Mouse (Mus musculus): ENCODE data around the gene Gm19426. TPM values are rescaled to one million over a fixed set of nuclear protein-coding genes. Genes with fewer than 3 reads are reported as not detected.
A peak's percentile ranks its signal among the peaks of the same experiment; 100 is the strongest.

The Gm19426 gene
- polyA plus RNA-seq, 1 experiment from 2014 or later: 2.2 TPM

DNA sequence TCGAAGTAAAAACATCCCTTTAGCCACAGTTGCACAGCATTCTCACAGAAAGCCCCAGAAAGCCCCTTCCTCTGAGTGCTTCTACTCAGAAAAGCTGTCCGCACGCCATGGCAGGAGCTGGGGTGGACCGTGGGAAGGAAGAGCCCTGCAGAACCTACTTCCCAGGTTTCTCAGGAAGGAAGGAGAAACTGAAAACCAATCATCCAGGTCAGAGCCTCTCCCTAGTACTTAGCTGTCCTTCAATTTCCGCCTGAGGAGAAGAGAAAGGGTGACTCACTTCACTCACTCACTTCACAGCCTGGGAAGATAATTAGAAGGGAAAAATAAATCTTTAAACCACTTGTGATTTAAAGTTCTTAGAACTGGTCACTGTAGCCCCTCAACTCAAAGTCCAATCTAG lies 39.1 kb downstream of the Gm19426 start:
- Histone ChIP-seq H3K27ac (no peak overlapping the region), H3K36me3 (peaks cover 84% of the 10 kb centered on the region), H3K9me3 (replicated peaks) (no peaks in the 10 kb centered on the region), H3K27me3 (no peaks in the 10 kb centered on the region), H3K4me1 (replicated peaks) (peaks cover 47% of the 10 kb centered on the region), H3K9ac (no peak overlapping the region), H3K4me2 (no peak overlapping the region), H3K4me3 (replicated peaks) (no peak overlapping the region)
- DNase-seq (no peak), ATAC-seq (ENCODE audit: low read depth) (no peak)
- WGBS (ENCODE audit: insufficient replicate concordance): 65% methylated on average over 5 of the region's 5 CpGs

DNA sequence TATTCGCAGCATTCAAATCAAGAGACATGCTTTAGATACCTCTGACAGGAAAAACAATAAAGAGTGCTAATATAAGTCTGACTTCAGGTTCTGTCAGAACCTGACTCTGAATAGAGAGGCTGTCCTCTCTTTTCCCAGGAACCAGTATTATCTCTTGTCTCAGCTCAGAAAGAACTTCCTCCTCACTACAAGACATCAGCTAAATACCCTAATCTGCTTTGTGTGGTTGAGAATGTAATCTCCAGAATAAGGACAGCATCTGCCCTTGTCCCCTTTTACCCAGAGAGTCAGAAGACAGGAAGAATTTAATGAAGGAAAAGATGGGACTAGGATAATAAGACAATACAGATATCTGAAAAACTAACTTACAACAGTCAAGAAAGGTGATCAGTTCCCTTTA lies 40.0 kb downstream of the Gm19426 start:
- peak; percentile 34 for ATAC-seq (ENCODE audit: low read depth)
- peaks cover 84% of the 10 kb centered on the region for H3K36me3 ChIP-seq

DNA sequence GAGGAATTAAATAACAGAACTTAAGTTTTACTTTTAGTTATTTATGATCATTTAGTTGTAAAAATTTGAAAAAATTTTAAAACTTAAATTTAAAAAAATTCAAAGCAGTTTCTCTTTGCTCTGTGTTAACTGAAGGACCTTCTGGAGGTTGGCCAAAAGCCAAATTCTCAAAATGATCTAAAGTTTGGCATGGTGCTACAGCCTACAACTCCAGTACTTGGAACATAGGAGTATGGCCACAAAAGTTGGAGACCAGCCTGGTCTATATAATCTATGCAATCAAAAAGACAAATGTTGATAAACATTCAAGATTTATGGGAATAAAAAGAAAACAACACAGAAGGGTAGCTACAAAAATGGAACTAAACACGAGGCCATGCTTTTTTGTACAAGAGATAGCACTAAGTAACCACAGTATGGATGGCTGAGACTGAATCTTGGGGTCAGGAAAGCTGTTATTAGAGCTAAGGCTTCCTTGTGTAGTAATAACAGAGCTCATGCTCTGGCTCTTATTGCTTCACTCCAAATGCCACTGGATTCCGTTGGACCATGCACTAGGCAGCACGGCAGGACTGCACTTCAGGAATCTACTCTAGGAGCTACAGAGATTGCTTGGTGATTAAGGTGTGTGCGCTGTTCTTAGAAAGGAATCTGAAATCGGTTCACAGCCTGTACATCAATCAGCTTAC lies 48.3 kb downstream of the Gm19426 start:
- Histone ChIP-seq H3K4me2 (no peak overlapping the region), H3K4me1 (replicated peaks) (no peaks in the 10 kb centered on the region), H3K36me3 (peaks cover 84% of the 10 kb centered on the region), H3K27ac (no peak overlapping the region), H3K4me3 (replicated peaks) (no peak overlapping the region), H3K9ac (no peak overlapping the region), H3K27me3 (no peaks in the 10 kb centered on the region), H3K9me3 (replicated peaks) (no peaks in the 10 kb centered on the region)
- WGBS (ENCODE audit: insufficient replicate concordance): 86% methylated on average over 5 of the region's 5 CpGs
- no peak for DNase-seq
- ATAC-seq (ENCODE audit: low read depth): no peak

More for the DNA sequence above, 40.0 kb downstream of the Gm19426 start:
- Histone ChIP-seq H3K9ac (no peak overlapping the region), H3K27ac (no peak overlapping the region; the same call in 1 of the 2 replicates), H3K4me1 (replicated peaks) (peaks cover 39% of the 10 kb centered on the region), H3K27me3 (no peaks in the 10 kb centered on the region), H3K4me2 (no peak overlapping the region), H3K4me3 (replicated peaks) (no peak overlapping the region), H3K9me3 (replicated peaks) (no peaks in the 10 kb centered on the region)
- DNase-seq: no peak
- 56% methylated on average over 1 of the region's 1 CpGs for WGBS (ENCODE audit: insufficient replicate concordance)

MicroRNAs within 50 kb of the gene (microRNA counts, 519-probe panel; counts per million panel counts)
- 7,226 counts per million, percentile 93 among the panel's probes with 10 or more counts for microRNA mmu-miR-130a

Small RNA genes within 50 kb of the gene (microRNA-seq; reads per million reads assigned to microRNA genes)
- 26,985 reads per million, percentile 98 among the genes with 10 or more reads in this experiment for gene Mir130a

Other genes with a start within 250 kb of the Gm19426 start
- 10.8 and 16.7 TPM in 2 replicates for gene Ctnnd1, start 92.9 kb downstream of the Gm19426 start, polyA plus RNA-seq (2015; fragmentation: Nextera tagmentation; extraction: Ambion mirVana)
- 0.03 and 0.06 TPM in 2 replicates for gene Btbd18, start 84.6 kb downstream of the Gm19426 start, polyA plus RNA-seq (2015; fragmentation: Nextera tagmentation; extraction: Ambion mirVana)
- gene Selenoh, start 72.9 kb downstream of the Gm19426 start, polyA plus RNA-seq (2015; fragmentation: Nextera tagmentation; extraction: Ambion mirVana): 143 and 145 TPM in 2 replicates
- not detected in 2 replicates for gene Gm28635, start 65.6 kb downstream of the Gm19426 start, polyA plus RNA-seq (2015; fragmentation: Nextera tagmentation; extraction: Ambion mirVana)
- gene Med19, start 65.3 kb downstream of the Gm19426 start, polyA plus RNA-seq (2015; fragmentation: Nextera tagmentation; extraction: Ambion mirVana): 22.8 and 26.2 TPM in 2 replicates
- 77.9 and 83.4 TPM in 2 replicates for gene Tmx2, start 64.5 kb downstream of the Gm19426 start, polyA plus RNA-seq (2015; fragmentation: Nextera tagmentation; extraction: Ambion mirVana)
- gene Zdhhc5, start 28.5 kb downstream of the Gm19426 start, polyA plus RNA-seq (2015; fragmentation: Nextera tagmentation; extraction: Ambion mirVana): 15.8 and 22.4 TPM in 2 replicates
- gene Clp1, start 16.3 kb downstream of the Gm19426 start, polyA plus RNA-seq (2015; fragmentation: Nextera tagmentation; extraction: Ambion mirVana): 60.3 and 69.1 TPM in 2 replicates
- 57.8 and 64.2 TPM in 2 replicates for gene Ypel4, start 9.6 kb downstream of the Gm19426 start, polyA plus RNA-seq (2015; fragmentation: Nextera tagmentation; extraction: Ambion mirVana)
- 34.0 and 39.6 TPM in 2 replicates for gene Serping1, start 31.8 kb upstream of the Gm19426 start, polyA plus RNA-seq (2015; fragmentation: Nextera tagmentation; extraction: Ambion mirVana)
- gene Ube2l6, start 55.2 kb upstream of the Gm19426 start, polyA plus RNA-seq (2015; fragmentation: Nextera tagmentation; extraction: Ambion mirVana): 404 and 444 TPM in 2 replicates
- gene Smtnl1, start 79.0 kb upstream of the Gm19426 start, polyA plus RNA-seq (2015; fragmentation: Nextera tagmentation; extraction: Ambion mirVana): 0.23 and 0.24 TPM in 2 replicates
- 46.8 and 51.5 TPM in 2 replicates for gene Timm10, start 83.3 kb upstream of the Gm19426 start, polyA plus RNA-seq (2015; fragmentation: Nextera tagmentation; extraction: Ambion mirVana)
- 138 and 178 TPM in 2 replicates for gene Slc43a1, start 95.2 kb upstream of the Gm19426 start, polyA plus RNA-seq (2015; fragmentation: Nextera tagmentation; extraction: Ambion mirVana)
- gene Rtn4rl2, start 143.1 kb upstream of the Gm19426 start, polyA plus RNA-seq (2015; fragmentation: Nextera tagmentation; extraction: Ambion mirVana): not detected in 2 replicates
- 120 and 129 TPM in 2 replicates for gene Slc43a3, start 192.9 kb upstream of the Gm19426 start, polyA plus RNA-seq (2015; fragmentation: Nextera tagmentation; extraction: Ambion mirVana)
- gene Prg2, start 236.8 kb upstream of the Gm19426 start, polyA plus RNA-seq (2015; fragmentation: Nextera tagmentation; extraction: Ambion mirVana): 59.8 and 60.0 TPM in 2 replicates
- 6.3 and 6.5 TPM in 2 replicates for gene Prg3, start 244.6 kb upstream of the Gm19426 start, polyA plus RNA-seq (2015; fragmentation: Nextera tagmentation; extraction: Ambion mirVana)